Mouse (Mus musculus): ENCODE data around the gene Lrrc3c.

DNA sequence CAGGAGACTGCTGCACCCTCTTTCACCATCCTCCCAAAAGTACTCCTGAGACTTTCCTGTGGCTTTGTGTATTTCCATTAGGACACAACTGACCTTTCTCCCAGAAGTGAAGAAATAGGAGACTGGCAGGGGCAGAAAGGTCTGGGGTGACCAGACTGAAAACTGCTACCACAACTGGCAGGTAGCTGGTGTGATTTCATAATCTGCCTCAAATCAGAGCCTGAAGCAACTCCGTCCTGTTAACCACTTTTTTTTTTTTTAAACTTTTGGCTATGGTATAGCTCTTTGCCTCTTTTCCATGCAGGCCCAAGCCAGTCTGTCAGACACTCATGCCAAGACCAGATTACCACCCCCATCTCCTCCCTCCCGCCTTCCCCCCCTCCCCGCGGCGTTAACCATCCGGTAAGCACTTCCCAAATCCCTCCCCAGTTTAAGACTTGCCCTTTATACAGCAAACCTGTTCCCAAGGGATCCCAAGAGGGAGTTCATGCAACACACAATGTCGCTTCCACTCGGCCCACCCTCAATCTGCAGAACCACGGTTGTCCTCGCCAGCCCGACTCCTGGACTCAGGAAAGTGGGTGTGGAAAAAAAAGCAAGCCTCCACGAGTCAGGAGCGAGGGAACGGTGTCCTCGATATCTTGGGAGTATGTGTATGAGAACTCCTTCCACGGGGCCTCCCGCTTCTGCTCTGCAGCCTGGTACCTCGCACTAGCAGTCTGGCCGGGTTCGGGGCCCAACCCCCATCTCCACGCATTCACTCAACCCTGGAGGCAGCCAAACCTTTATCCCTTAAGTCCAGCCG lies 11.8 kb upstream of the Lrrc3c start:
- TF ChIP-seq GATA1 (IDR thresholded peaks at IDR 0.05; ENCODE audit: low read length) (no peak), TAL1 (IDR thresholded peaks at IDR 0.05; ENCODE audit: low read length) (no peak)

Data from erythroblast, embryonic 14.5 days (primary cell).